Mouse (Mus musculus): ENCODE results near the gene Spib. TPM values are rescaled to one million over a fixed set of nuclear protein-coding genes. Genes with fewer than 3 reads are reported as not detected.
A peak's percentile ranks its signal among the peaks of the same experiment; 100 is the strongest.

The Spib gene
- polyA plus RNA-seq, 1 experiment from 2014 or later = not detected

DNA sequence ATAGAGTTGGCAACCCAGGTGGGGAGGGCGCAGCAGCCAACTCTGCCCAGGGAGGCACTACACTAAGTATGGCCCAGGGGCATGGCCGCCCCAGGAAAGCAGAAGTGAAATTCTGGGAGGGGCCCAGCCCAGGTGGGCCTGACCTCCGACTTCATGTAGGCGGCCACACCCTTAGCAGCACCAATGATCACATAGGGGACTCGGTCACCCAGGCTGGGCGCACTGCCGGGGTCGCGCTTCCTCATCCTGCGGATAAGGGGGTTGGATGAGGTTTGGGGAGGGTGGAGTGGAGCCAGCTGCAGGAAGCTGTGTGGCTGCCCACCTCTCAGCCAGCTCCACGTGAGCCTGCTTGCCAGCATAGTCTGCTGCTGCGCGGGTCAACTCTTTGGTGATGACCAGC is 2.4 kb upstream of the Spib start:
- Histone ChIP-seq H3K9me3 (replicated peaks; ENCODE audit: control insufficient read depth, low read length) (no peaks in the 10 kb centered on the region), H3K4me1 (ENCODE audit: control insufficient read depth, insufficient read depth, low read length) (no peaks in the 10 kb centered on the region), H3K4me2 (no peak overlapping the region), H3K27me3 (ENCODE audit: control insufficient read depth, insufficient read depth, low read length) (peaks cover 2% of the 10 kb centered on the region), H3K36me3 (ENCODE audit: control insufficient read depth, insufficient read depth, low read length) (peaks cover 38% of the 10 kb centered on the region), H3K4me3 (ENCODE audit: low read depth, low read length) (no peak overlapping the region), H3K9ac (ENCODE audit: low read depth, low read length) (no peak overlapping the region), H3K27ac (ENCODE audit: low read depth, low read length) (no peak overlapping the region)
- ATAC-seq (replicated peaks; ENCODE audit: insufficient number of reproducible peaks, low FRiP score, low TSS enrichment) = no peak
- 94% methylated on average over 13 of the region's 13 CpGs for WGBS (ENCODE audit: insufficient replicate concordance)

DNA sequence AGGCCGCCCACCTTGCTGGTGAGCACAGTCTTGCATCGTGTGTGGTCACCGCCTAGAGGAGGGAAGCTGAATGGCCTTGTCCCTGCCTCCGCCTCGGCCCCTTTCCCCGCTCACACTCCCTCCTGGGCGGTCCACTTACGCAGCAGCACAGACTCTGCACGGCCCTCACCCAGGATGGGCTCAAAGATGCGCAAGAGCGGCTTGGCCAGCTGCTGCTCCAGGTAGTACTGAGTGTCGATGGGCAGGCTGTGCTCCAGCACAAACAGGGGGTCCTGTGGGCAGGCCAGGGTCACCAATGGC is 1.8 kb upstream of the Spib start:
- WGBS (ENCODE audit: insufficient replicate concordance) = 81% methylated on average over 12 of the region's 12 CpGs
- no peaks in the 10 kb centered on the region for H3K9me3 ChIP-seq (replicated peaks; ENCODE audit: control insufficient read depth, low read length)
- no peaks in the 10 kb centered on the region for H3K4me1 ChIP-seq (ENCODE audit: control insufficient read depth, insufficient read depth, low read length)
- H3K9ac ChIP-seq (ENCODE audit: low read depth, low read length) = no peak overlapping the region
- no peak overlapping the region for H3K4me3 ChIP-seq (ENCODE audit: low read depth, low read length)
- peaks cover 8% of the 10 kb centered on the region for H3K27me3 ChIP-seq (ENCODE audit: control insufficient read depth, insufficient read depth, low read length)
- ATAC-seq (replicated peaks; ENCODE audit: insufficient number of reproducible peaks, low FRiP score, low TSS enrichment) = no peak
- no peak overlapping the region for H3K27ac ChIP-seq (ENCODE audit: low read depth, low read length)
- peaks cover 33% of the 10 kb centered on the region for H3K36me3 ChIP-seq (ENCODE audit: control insufficient read depth, insufficient read depth, low read length)
- H3K4me2 ChIP-seq = no peak overlapping the region

DNA sequence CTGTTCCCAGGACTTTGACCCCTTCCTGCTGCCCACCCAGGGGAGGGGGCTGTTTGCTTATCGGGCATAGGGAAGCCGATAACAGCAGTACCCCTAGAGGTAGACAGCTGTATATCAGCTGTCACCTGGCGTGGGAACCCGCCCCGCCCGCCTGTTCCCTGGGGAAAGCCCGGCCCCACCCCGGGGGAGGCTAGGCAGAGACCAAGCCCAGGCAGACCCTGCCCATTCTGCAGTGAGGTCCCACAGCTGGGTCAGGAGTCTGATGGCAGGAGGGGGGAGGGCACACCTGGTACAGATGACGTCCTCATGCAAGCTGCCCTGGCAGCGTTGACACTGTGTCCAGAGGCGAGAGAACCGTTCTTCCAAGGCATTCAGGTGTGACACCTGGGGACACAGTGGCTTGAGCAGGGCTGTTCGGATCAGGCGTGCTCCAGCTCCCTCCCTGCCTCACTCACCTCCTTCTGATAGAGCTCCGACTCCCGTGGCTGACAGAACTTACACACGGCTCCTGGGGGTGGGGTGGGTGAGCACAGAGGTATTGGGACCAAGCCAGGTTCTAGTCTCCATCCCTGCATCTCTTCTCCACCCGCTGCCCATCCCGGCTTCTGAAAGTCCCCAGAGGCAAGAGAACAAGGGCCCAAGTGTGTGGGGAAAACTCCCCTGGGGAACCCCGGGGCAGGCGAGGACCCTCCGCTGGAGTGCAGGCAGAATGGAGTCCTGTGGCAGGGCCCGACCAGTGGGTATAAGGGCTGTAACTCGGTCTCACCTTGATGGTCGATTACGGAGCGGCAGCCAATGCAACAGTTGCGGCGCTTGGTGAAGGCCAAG is 1.3 kb upstream of the Spib start:
- H3K4me3 ChIP-seq (ENCODE audit: low read depth, low read length) = no peak overlapping the region
- H3K9ac ChIP-seq (ENCODE audit: low read depth, low read length) = no peak overlapping the region
- 80% methylated on average over 29 of the region's 29 CpGs for WGBS (ENCODE audit: insufficient replicate concordance)
- H3K36me3 ChIP-seq (ENCODE audit: control insufficient read depth, insufficient read depth, low read length) = peaks cover 29% of the 10 kb centered on the region
- no peak for ATAC-seq (replicated peaks; ENCODE audit: insufficient number of reproducible peaks, low FRiP score, low TSS enrichment)
- H3K27me3 ChIP-seq (ENCODE audit: control insufficient read depth, insufficient read depth, low read length) = peaks cover 13% of the 10 kb centered on the region
- no peaks in the 10 kb centered on the region for H3K9me3 ChIP-seq (replicated peaks; ENCODE audit: control insufficient read depth, low read length)
- H3K4me2 ChIP-seq = no peak overlapping the region
- no peak overlapping the region for H3K27ac ChIP-seq (ENCODE audit: low read depth, low read length)
- no peaks in the 10 kb centered on the region for H3K4me1 ChIP-seq (ENCODE audit: control insufficient read depth, insufficient read depth, low read length)

DNA sequence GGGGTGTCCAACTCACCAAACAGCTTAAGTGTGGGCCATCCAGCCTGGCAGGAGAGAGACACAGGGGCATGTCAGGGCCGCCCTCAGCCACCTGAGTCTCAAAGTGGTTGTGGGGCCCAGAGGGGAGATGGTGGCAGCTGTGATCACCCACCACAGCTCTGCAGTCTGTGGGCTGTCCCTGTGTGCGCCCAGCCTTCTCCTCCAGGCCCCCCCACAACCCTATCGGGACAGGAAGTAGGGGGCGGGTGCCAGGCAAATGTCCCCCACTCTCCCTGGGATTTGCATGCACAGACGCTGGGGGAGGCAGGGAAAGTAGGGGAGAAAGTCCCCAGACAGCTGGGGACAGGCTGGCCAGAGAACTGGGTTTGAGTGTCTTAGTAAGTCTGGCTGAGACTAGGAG is 664 bp downstream of the Spib start:
- ATAC-seq (replicated peaks; ENCODE audit: insufficient number of reproducible peaks, low FRiP score, low TSS enrichment) = no peak
- peaks cover 24% of the 10 kb centered on the region for H3K27me3 ChIP-seq (ENCODE audit: control insufficient read depth, insufficient read depth, low read length)
- no peak overlapping the region for H3K4me3 ChIP-seq (ENCODE audit: low read depth, low read length)
- H3K36me3 ChIP-seq (ENCODE audit: control insufficient read depth, insufficient read depth, low read length) = peaks cover 18% of the 10 kb centered on the region
- 40% methylated on average over 5 of the region's 5 CpGs for WGBS (ENCODE audit: insufficient replicate concordance)
- H3K9ac ChIP-seq (ENCODE audit: low read depth, low read length) = no peak overlapping the region
- H3K4me2 ChIP-seq = no peak overlapping the region
- H3K27ac ChIP-seq (ENCODE audit: low read depth, low read length) = no peak overlapping the region
- H3K4me1 ChIP-seq (ENCODE audit: control insufficient read depth, insufficient read depth, low read length) = peaks cover 5% of the 10 kb centered on the region
- H3K9me3 ChIP-seq (replicated peaks; ENCODE audit: control insufficient read depth, low read length) = no peaks in the 10 kb centered on the region

DNA sequence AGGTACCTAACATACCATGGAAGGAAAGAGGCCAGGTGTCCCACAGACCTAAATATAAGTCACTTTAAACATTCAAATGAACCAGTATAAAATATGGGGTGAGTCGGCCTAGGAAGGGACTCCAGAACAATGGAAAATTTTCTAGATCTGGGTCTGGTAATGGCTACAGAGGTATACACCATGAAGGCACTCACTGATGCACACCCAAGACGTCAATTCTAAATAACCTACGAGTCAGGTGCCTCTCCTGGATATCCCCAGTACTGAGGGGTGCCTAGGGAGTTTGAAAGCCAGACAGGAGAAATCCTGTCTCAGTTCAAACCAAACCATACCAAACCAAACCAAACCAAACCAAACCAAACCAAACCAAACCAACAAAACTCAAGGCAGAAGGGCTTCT is 1.4 kb downstream of the Spib start:
- H3K4me3 ChIP-seq (ENCODE audit: low read depth, low read length) = no peak overlapping the region
- peaks cover 18% of the 10 kb centered on the region for H3K36me3 ChIP-seq (ENCODE audit: control insufficient read depth, insufficient read depth, low read length)
- no peak overlapping the region for H3K27ac ChIP-seq (ENCODE audit: low read depth, low read length)
- peaks cover 5% of the 10 kb centered on the region for H3K4me1 ChIP-seq (ENCODE audit: control insufficient read depth, insufficient read depth, low read length)
- no peaks in the 10 kb centered on the region for H3K9me3 ChIP-seq (replicated peaks; ENCODE audit: control insufficient read depth, low read length)
- peaks cover 30% of the 10 kb centered on the region for H3K27me3 ChIP-seq (ENCODE audit: control insufficient read depth, insufficient read depth, low read length)
- no peak overlapping the region for H3K9ac ChIP-seq (ENCODE audit: low read depth, low read length)
- no peak for ATAC-seq (replicated peaks; ENCODE audit: insufficient number of reproducible peaks, low FRiP score, low TSS enrichment)
- 77% methylated on average over 3 of the region's 3 CpGs for WGBS (ENCODE audit: insufficient replicate concordance)
- no peak overlapping the region for H3K4me2 ChIP-seq

DNA sequence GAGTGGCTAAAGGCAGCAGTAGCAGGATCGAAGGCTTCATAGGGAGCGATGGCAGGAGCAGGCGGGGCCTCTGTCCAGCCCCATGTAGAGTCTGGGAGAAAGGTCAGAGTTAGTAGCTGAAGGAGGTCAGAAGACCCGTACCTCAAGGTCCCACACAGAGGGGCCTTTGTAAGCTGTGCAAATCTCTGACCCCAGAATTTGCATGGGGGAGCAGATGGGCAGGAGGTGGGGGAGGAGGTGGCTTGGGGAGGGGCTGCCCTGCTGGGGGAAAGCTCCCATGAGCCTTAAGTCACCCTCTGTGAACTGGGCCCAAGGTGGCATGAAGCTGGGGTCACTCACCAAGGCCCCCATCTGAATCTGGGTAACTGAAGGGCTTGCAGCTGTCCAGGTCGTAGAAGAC is 2.4 kb downstream of the Spib start:
- Histone ChIP-seq H3K27me3 (ENCODE audit: control insufficient read depth, insufficient read depth, low read length) (peaks cover 39% of the 10 kb centered on the region), H3K27ac (ENCODE audit: low read depth, low read length) (no peak overlapping the region), H3K4me2 (no peak overlapping the region), H3K36me3 (ENCODE audit: control insufficient read depth, insufficient read depth, low read length) (peaks cover 13% of the 10 kb centered on the region), H3K9me3 (replicated peaks; ENCODE audit: control insufficient read depth, low read length) (no peaks in the 10 kb centered on the region), H3K4me1 (ENCODE audit: control insufficient read depth, insufficient read depth, low read length) (peaks cover 5% of the 10 kb centered on the region), H3K9ac (ENCODE audit: low read depth, low read length) (no peak overlapping the region), H3K4me3 (ENCODE audit: low read depth, low read length) (no peak overlapping the region)
- WGBS (ENCODE audit: insufficient replicate concordance) = 72% methylated on average over 5 of the region's 5 CpGs
- ATAC-seq (replicated peaks; ENCODE audit: insufficient number of reproducible peaks, low FRiP score, low TSS enrichment) = no peak

DNA sequence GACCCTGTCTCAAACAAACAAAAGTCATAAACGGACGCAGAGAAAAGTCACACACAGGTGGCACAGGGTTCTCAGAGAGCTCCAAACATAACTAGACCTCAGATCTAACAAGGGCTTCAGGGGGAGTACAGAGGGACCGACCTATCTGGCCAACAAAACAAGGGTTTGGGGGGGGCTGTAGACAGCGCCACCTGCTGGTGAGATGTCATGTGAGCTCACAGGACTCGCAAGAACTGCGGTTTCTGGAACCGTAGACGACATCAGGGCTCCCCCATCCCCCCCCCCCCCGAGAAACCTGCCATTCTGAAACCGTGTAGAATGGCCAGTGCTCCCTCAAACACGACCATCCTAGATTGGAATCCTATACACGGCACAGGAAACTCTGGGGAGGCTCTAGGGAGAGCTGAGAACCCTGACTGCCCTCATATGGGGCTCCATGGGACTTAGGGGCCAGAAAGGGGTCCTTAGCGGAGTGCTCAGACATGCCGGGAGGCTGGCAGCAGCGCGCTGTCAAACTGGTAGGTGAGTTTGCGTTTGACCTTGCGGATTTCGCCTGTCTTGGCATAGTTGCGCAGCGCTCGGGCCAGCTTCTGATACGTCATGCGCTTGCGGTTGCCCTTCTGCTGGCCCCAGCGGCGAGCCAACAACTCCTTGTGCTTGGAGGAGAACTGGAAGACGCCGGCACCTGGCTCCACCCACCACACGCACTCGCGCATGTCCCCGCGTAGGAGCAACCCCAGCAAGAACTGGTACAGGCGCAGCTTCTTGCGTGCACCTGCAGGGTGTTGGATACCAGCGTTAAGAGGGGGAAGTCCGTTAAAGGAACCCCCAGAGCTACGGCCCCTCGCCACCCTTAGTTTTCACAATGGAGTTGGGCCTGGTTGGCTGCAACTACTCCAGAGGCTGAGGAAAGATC is 4.1 kb downstream of the Spib start:
- 8% methylated on average over 40 of the region's 40 CpGs for WGBS (ENCODE audit: insufficient replicate concordance)
- Histone ChIP-seq H3K4me3 (ENCODE audit: low read depth, low read length) (peak overlapping the region; percentile 47), H3K9me3 (replicated peaks; ENCODE audit: control insufficient read depth, low read length) (no peaks in the 10 kb centered on the region), H3K4me1 (ENCODE audit: control insufficient read depth, insufficient read depth, low read length) (peaks cover 5% of the 10 kb centered on the region), H3K9ac (ENCODE audit: low read depth, low read length) (peak overlapping the region; percentile 62), H3K27me3 (ENCODE audit: control insufficient read depth, insufficient read depth, low read length) (peaks cover 53% of the 10 kb centered on the region), H3K4me2 (peak overlapping the region; percentile 90), H3K36me3 (ENCODE audit: control insufficient read depth, insufficient read depth, low read length) (peaks cover under 1% of the 10 kb centered on the region; the same call in 1 of the 2 replicates), H3K27ac (ENCODE audit: low read depth, low read length) (no peak overlapping the region)
- ATAC-seq (replicated peaks; ENCODE audit: insufficient number of reproducible peaks, low FRiP score, low TSS enrichment) = no peak

DNA sequence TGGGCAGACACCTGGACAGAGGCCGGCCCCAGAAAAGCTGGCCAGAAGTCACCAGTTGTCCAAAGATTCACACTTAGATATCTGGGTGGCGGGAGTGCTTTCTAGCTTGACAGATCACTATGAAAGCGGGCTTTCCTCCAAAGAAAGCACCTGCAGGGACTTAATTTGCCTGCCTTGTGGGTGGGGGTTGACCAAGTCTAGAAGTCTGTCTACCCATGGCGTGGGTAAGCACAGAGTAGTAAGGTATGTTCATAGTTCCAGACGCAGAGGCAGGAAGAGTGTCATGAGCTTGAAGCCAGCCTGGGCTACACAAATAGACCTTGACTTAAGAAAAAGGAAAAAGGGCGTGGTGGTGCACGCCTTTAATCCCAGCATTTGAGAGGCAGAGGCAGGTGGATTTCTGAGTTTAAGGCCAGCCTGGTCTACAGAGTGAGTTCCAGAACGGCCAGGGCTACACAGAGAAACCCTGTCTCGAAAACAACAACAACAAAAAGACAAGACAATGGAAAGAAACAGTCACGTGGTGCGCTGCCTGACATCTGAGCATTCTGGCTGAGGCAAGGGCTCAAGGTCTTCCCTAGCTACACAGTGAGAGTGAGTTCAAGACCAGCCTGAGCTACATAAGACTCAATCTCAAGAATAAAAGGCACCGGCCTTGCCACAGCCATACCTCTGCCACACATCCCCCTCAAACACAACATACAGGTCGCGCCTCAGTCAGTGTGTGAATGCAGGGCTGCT is 5.3 kb downstream of the Spib start:
- H3K4me1 ChIP-seq (ENCODE audit: control insufficient read depth, insufficient read depth, low read length) = peaks cover 5% of the 10 kb centered on the region
- no peak overlapping the region for H3K4me3 ChIP-seq (ENCODE audit: low read depth, low read length)
- H3K27ac ChIP-seq (ENCODE audit: low read depth, low read length) = no peak overlapping the region
- WGBS (ENCODE audit: insufficient replicate concordance) = 83% methylated on average over 14 of the region's 14 CpGs
- H3K4me2 ChIP-seq = no peak overlapping the region
- no peaks in the 10 kb centered on the region for H3K36me3 ChIP-seq (ENCODE audit: control insufficient read depth, insufficient read depth, low read length)
- H3K9me3 ChIP-seq (replicated peaks; ENCODE audit: control insufficient read depth, low read length) = no peaks in the 10 kb centered on the region
- no peak overlapping the region for H3K9ac ChIP-seq (ENCODE audit: low read depth, low read length)
- no peak for ATAC-seq (replicated peaks; ENCODE audit: insufficient number of reproducible peaks, low FRiP score, low TSS enrichment)
- H3K27me3 ChIP-seq (ENCODE audit: control insufficient read depth, insufficient read depth, low read length) = peaks cover 65% of the 10 kb centered on the region
